Mouse (Mus musculus) CD4-positive, CD25-positive, alpha-beta regulatory T cell, adult 4 months (primary cell): ENCODE data around the gene Acbd3. TPM values are rescaled to one million over a fixed set of nuclear protein-coding genes. Genes with fewer than 3 reads are reported as not detected.

Experiments used
- ATAC-seq: one replicate; pipeline ENCODE4 v1.8.0; 2017
- polyA plus RNA-seq, 2 experiments: library from polyadenylated mRNA; unstranded; fragments of 100-300 nt; shearing (Covaris generic); gene quantifications; one replicate each; pipeline ENCODE4 v1.2.1; 2017

Acbd3 gene
- 10 to 100 TPM; 11.2 to 16.1 TPM for polyA plus RNA-seq

- peak; percentile 93 for ATAC-seq
Measured at GRCm38 (mm10) chr1:180725704-180726179, at the start of gene Acbd3. Acbd3 (plus strand) TSS chr1:180726043.

GRCm38 (mm10) chr1:180691284-180691683 is 34.6 kb upstream of the Acbd3 start:
- ATAC-seq: no peak

- ATAC-seq: no peak
Measured at GRCm38 (mm10) chr1:180696626-180697352, 29.1 kb upstream of the Acbd3 start, which contains the start of gene Mixl1. Mixl1 (minus strand) TSS chr1:180697034.

GRCm38 (mm10) chr1:180698063-180698462 is 27.8 kb upstream of the Acbd3 start:
- ATAC-seq: no peak

GRCm38 (mm10) chr1:180703400-180703799 is 22.4 kb upstream of the Acbd3 start:
- no peak for ATAC-seq

- ATAC-seq: no peak
Measured at GRCm38 (mm10) chr1:180707368-180707767, 18.5 kb upstream of the Acbd3 start.

GRCm38 (mm10) chr1:180707813-180708212 is 18.0 kb upstream of the Acbd3 start:
- no peak for ATAC-seq

- ATAC-seq: no peak
Measured at GRCm38 (mm10) chr1:180708935-180709776, 16.7 kb upstream of the Acbd3 start.

GRCm38 (mm10) chr1:180718756-180719155 is 7.1 kb upstream of the Acbd3 start:
- ATAC-seq: no peak

- ATAC-seq: no peak
Measured at GRCm38 (mm10) chr1:180719483-180719882, 6.4 kb upstream of the Acbd3 start.

GRCm38 (mm10) chr1:180719951-180720689 is 5.7 kb upstream of the Acbd3 start:
- ATAC-seq: peak; percentile 79

- no peak for ATAC-seq
Measured at GRCm38 (mm10) chr1:180722608-180723007, 3.2 kb upstream of the Acbd3 start.

- no peak for ATAC-seq
Measured at GRCm38 (mm10) chr1:180723701-180724238, 2.1 kb upstream of the Acbd3 start.

GRCm38 (mm10) chr1:180726183-180726582 is 340 bp downstream of the Acbd3 start:
- peak; percentile 44 for ATAC-seq

GRCm38 (mm10) chr1:180729231-180729630 is 3.4 kb downstream of the Acbd3 start:
- no peak for ATAC-seq

- no peak for ATAC-seq
Measured at GRCm38 (mm10) chr1:180747827-180748226, 22.0 kb downstream of the Acbd3 start.

- ATAC-seq: no peak
Measured at GRCm38 (mm10) chr1:180752115-180752514, 26.3 kb downstream of the Acbd3 start.

- ATAC-seq: no peak
Measured at GRCm38 (mm10) chr1:180754376-180754775, 28.5 kb downstream of the Acbd3 start.

- no peak for ATAC-seq
Measured at GRCm38 (mm10) chr1:180756711-180757110, 30.9 kb downstream of the Acbd3 start.

- ATAC-seq: no peak
Measured at GRCm38 (mm10) chr1:180757252-180757955, 31.6 kb downstream of the Acbd3 start.

GRCm38 (mm10) chr1:180757956-180758520 is 32.2 kb downstream of the Acbd3 start:
- ATAC-seq: no peak
